Mouse (Mus musculus): ENCODE measurements around the gene Abca7.

Gene Abca7

DNA sequence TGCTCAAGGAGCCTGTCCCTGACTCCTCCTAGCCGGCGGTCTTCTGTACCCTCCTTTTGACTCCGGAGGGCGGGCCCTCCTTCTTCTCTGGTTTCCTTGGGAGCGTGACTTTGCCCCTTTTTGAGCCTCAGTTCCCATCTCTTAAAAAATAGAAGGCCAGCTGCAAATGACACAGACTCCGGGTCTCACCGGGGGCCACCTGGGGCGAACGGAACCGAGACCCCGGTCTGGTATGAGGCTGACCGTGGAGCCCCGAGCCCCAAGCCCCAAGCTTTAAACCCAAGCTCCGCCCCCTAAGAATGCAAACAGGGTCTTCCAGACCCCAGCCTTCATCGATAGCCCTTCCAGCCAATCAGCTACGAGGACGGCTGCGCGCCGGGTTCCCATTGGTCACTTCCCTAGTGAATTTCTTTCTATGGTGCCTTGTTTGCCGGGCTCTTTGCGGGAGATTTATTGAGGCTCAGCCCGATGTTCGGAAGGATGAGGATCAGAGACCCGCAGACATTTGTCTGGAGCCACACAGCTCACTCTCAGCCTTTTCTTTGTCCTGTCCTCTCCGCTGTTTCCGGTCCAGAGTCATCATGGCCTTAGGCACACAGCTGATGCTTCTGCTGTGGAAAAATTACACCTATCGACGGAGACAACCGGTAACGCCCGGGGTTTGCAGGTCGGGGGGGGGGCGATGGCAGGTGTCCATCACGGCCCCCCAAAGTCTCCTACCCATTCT is 903 bp downstream of the Abca7 start:
- DNase-seq: peak; percentile 84 to 88

DNA sequence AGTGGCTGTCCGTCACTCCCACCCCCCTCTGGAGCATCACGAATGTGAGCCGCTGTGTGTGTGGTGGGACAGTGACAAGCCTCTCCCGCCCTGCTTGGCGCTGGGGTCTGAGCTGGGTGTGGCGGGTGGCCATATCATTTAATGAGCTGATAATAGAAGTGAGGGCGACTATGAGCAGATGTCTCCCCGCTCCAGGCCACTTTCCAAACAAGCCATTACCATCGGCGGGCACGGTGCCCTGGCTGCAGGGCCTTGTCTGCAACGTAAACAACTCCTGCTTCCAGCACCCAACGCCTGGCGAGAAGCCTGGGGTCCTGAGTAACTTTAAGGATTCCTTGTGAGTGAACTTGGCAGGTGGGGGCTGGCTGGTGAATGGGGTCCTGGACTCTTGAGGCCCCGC is 1.5 kb downstream of the Abca7 start:
- peak; percentile 74 to 78 for DNase-seq

DNA sequence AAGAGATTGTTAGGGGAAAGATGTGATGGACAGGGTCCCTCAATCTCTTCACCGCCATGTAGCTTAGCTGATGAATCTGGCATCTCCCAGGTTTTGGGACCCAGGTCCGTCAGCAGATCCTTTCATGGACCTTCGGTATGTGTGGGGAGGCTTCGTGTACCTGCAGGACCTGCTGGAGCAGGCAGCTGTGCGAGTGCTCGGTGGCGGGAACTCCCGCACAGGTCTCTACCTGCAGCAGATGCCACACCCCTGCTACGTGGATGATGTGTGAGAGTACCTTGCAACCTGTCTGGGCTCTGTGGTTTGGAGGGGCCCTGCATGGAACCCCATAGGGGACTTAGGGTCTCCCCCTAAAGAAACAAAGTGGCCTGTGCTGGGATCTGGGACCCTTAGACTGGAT is 5.7 kb downstream of the Abca7 start:
- no peak for DNase-seq

DNA sequence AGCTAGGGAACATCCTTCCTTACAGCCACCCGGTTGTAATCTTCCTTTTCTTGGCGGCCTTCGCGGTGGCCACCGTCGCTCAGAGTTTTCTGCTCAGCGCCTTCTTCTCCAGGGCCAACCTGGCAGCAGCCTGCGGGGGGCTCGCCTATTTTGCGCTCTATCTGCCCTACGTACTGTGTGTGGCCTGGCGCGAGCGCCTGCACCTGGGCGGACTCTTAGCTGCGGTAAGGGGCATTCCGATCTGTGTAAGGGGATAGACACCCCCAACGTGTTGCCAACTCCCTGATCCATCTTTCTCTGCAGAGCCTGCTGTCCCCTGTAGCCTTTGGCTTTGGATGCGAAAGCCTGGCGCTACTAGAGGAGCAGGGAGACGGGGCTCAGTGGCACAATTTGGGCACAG is 6.5 kb downstream of the Abca7 start:
- DNase-seq: no peak

DNA sequence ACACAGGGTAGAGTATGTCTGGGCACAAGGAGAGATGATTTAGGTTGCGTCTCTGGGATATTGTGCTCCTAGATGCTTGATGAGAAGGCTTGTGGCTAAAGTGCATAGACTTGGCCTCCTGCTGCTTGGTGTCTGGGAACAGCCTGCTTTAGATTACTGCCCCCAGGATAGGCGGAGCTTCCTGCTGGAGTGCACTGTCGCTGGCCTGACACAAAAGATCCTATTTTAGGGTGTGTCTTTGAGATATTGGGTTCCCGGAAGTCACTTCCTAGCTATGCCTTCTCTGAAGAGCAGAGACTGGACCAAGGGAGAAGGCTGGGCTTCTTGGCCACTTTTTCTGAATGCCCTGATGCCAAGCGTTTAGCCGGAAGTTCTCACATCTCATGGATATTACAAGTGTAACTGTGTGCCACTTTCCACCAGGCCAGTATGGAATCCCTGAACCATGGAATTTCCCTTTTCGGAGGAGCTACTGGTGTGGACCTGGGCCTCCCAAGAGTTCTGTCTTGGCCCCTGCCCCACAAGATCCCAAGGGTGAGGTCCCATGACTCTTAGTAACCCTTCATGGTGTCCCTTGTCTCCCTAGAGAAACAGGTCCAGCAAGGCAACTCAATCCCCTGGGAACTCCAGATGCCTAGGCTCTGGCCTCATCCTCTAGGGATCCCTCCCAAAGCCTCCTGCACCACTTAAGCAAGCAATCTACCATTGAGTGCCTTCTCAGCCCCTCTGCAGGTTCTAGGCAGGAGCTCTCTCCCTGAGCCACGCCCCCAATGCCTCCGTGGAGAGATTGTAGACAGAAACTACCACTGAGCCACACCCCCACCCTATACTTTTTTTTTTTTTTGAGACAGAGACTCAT is 7.3 kb downstream of the Abca7 start:
- no peak for DNase-seq

DNA sequence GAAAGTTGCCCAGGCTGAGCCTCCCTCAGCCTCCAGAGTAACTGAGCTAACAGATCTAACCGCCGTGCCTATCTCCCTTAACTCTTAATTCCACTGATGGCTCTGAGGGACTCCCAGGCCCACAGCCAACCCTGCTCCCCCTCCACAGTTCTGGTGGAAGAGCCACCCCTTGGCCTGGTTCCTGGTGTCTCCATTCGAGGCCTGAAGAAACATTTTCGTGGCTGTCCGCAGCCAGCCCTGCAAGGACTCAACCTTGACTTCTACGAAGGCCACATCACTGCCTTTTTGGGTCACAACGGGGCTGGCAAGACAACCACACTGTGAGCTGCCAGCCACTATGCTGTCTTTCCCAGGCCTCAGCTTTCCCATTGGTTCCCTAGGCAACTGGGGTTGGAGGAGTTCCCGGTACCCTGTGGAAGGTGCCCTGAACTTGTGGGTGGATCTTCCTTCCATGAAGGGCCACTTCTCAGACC is 8.0 kb downstream of the Abca7 start:
- DNase-seq: no peak

DNA sequence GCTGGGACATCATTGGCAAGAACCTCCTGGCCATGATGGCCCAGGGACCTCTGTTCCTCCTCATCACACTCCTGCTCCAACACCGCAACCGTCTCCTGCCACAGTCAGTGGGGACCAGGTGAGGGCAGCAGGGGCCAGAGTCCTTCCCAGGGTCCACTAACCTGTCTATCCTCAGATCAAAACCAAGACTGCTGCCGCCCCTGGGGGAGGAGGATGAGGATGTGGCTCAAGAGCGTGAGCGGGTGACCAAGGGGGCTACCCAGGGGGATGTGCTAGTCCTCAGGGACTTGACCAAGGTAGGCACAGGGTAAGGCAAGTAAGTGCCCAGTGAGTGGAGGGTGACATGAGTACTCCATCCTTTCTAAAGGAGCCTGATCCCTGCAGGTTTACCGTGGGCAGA is 15.4 kb downstream of the Abca7 start:
- no peak for DNase-seq

DNA sequence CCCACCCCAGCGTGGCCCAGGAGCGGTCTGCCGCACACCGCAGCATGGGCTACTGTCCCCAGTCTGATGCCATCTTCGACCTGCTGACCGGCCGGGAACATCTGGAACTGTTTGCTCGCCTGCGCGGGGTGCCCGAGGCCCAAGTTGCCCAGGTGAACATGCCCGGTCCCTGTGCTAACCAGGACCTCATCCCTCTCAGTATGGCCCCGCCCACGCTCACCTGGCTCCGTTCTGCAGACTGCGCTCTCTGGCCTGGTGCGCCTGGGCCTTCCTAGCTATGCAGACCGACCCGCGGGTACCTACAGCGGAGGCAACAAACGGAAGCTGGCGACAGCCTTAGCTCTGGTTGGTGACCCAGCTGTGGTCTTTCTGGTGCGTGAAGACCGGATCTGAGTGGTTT is 17.3 kb downstream of the Abca7 start:
- DNase-seq: no peak

DNA sequence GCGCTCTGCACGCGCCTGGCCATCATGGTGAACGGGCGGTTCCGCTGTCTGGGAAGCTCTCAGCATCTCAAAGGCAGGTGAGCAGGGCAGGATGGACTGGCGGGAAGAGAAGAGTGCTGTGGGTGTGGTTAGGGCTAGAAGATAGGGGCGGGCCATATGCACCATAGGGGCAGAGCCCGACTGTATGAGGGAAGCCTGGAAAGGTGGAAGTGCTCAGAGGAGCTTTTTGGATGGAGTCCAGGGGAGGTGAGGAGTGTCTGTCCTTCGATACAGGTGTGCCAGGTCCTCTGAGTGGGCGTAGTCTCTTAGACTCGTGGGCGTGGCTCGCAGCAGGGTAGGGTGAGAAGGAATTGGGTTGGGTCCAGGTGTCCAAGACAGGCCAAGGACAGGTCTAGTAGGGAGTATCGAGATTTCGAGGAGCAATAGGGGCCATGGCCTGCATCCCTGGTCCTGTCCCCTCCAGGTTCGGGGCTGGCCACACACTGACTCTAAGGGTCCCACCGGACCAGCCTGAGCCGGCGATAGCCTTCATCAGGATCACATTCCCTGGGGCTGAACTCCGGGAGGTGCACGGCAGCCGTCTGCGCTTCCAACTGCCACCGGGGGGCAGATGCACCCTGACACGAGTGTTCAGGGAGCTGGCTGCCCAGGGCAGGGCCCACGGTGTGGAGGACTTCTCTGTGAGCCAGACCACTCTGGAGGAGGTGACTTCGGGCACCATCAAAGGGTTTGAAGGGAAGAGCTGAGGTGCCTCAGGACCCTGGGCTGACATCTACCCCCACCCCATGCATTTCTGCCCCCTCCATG is 18.4 kb downstream of the Abca7 start:
- no peak for DNase-seq

DNA sequence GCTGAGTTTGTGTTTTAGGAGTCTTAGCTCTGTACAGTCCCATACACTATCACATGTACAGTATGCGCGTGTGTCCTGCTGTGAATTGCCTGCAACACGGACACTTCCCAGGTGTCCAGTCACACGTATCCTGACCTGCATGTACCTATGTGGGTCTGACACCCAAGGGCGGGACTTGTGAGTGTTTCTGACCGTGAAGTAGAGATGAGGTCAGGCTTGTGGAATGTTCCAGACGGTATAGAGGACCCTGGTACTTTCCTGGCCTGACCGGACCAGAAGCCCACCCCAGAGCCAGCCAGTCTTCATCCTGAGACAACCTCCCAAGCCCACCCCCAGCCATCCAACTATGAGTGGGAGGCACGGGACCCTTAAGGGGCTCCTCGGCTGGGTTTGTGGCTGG is 19.3 kb downstream of the Abca7 start:
- DNase-seq: no peak

DNA sequence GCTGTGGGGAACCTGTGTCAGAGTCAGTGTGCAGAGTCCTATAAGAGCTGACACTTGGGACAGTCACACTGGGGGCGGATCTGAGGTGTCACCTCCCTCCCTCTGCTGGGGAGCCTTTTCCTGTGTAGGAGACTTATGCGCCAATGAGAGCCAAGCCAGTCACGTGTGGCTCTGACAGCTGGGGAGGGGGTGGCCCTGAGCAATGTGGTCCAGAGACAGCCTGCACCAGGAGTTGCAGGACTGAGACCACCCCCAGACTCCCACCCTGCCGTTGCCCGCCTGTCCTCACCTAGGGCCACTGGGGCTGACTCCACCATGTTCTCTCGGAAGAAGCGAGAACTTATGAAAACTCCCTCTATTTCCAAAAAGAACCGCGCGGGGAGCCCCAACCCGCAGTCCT is 20.2 kb downstream of the Abca7 start, which contains the start of gene Arhgap45:
TSS of gene Arhgap45 (plus strand) at position 143 of the 400 bp plus-strand sequence.
- no peak for DNase-seq

DNA sequence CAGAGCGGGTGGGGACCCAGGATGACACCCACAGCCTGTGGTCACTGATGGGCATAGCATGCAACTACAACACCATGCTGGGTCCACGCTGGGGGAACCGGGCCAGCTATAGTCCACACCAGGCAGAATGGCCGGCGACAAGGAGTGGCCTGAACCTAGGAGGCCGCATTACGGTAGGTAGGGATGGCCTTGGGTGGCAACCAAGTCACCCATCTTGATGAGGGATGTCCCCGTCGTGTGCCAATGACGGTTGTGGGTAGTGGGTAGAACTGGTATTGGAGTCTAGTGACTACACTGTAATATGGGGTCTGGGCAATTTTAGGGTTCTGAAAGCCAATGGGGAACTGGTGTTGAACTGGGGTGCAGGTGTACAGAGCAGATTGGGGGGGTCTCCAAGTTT is 20.6 kb downstream of the Abca7 start:
- DNase-seq: no peak

DNA sequence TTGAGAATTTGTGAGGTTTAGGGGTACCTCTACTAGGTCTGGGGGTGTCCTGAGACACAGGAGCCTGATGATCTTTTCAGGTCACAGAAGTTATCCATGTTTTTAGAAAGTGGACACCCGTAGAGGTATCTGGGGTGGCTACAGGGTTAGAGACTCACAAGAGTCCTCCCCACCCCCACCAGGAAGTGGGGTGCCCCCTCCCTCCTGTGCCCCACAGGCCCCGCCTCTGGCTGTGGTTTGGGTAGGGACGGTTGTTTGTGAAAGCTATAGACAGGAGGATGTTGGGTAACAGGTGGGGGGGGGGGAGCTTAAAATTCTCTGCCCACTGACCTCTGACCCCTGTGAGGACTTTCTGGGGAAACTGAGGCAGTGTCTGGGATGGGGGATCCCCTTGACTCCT is 21.1 kb downstream of the Abca7 start:
- no peak for DNase-seq

DNA sequence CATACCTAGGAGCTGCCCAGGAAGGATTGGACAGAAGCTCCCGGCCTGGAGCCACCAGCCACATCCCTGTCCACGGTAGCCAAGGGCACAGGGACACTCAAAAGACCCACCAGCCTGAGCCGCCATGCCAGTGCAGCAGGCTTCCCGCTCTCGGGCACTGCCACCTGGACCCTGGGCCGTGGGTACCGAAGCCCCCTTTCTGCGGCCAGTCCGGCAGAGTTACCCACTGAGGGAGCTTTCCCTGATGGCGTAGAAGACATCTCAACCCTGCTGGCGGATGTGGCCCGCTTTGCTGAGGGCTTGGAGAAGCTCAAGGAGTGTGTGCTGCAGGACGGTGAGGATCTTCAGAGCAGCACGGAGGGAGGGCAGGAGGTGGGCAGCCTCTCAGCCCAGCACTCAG is 21.5 kb downstream of the Abca7 start:
- DNase-seq: no peak

DNA sequence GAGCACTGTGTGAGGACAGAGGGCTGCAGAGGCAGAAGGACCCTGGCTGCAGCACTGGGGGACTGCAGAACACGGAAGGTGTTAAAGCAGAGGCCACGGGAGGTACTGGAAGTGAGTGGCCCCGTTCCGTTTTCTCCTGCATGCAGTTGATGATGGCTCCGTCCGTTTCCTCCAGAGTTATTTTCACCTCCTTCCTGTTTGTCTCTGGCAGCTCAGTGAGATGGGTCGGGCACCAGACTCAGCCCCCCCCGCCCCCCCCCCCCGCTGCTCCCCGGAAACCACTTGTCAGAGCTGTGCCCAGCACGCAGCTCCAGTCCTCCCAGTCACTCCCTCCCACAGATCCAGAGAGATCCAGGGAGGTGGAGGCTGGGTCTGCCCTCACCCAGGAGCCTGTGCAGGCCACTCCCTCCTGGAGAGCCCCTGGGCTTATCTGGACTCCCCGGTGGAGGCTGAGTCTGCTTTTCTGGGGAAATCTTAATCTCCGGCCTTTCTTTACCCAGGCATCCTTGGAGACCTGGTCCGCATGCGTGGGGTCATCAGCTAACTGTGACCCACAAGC is 22.5 kb downstream of the Abca7 start:
- DNase-seq: no peak

DNA sequence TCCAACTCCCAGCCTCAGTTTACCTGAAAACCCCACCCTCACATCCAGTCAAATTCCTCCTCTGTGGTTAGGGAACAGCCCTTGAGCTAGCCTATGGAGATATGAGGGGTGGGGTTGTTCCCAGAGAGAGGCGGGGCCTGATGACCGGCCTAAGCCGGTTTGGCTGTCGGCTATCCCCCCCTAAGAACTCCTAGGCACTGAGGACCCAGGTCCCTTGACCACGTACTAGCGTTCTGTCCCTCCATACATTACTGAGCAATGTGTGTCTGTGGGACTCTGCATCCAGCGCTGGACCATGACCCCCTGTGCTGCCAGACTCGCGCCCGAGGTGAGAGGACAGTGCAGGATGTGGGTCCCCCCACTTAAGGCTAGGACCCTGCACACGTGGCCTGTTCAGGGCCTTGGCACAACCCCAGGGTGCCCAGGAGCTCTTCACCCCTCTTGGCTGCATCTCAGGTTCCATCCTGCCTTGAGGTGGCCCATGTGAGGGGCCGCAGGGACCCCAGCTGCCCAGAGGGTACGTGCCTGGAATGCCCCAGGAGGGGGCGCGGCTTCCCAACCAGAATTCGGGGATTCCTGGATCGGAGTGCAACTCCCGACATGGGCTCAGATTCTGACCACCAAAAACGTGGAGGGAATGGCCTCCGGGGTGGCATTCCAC is 23.3 kb downstream of the Abca7 start:
- no peak for DNase-seq

DNA sequence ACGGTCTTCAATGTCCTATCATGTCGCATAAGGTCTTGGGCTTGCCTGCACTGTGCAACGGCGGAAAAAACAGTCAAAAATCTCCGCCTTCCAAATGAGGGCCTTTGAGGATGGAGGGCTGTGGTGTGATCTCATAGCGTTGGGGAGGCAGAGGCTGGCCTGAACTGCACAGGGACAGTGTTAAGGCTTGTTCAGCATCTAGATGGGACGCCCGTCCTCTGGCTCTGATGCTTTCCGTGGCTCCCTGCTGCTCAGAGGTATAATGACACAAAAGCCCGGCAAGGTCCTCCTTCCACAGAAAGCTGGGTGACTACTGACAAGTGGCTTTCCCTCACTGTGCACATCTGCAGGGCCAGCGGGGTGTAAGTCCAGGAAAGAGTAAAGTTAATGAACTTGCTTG is 23.9 kb downstream of the Abca7 start:
- no peak for DNase-seq

DNA sequence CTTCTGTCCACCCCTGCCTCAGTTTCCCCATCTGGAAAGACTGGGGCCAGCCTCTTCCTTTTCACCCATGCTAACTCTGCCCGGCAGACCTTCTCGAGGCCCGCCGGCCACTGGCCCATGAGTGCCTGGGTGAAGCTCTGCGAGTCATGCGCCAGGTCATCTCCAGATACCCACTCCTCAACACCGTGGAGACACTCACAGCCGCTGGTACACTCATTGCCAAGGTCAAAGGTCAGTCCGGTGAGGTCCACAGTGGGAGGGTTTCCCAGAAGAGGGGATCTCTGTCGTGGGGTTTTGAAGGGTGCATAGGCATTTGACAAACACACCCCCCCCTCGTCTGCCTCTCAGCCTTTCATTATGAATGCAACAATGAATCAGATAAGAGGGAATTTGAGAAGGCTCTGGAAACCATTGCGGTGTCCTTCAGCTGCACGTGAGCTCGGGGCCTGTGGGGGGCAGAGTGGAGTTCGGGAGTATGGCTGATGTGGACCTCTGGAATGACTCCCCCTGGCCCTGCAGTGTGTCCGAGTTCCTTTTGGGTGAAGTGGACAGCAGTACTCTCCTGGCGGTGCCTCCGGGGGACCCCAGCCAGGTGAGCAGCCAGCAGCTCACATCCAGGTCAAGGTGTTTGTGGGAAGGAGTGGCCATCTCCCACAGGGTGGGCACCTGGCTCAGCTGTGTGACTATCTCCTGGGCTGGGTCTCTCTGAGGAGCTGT is 24.5 kb downstream of the Abca7 start:
- no peak for DNase-seq

DNA sequence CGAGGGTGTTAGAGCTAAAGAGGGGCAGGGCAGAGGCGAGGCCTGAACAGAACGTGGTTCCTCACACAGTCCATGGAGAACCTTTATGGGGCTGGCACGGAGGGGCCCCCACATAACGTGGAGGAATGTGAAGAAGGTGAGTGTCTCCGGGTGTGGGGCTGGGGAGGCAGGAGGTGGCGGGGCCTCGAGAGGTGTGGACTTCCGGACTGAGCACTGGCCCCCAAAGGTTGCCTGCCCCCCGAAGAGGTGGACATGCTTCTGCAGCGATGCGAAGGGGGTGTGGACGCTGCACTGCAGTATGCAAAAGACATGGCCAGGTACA is 25.0 kb downstream of the Abca7 start:
- no peak for DNase-seq

DNA sequence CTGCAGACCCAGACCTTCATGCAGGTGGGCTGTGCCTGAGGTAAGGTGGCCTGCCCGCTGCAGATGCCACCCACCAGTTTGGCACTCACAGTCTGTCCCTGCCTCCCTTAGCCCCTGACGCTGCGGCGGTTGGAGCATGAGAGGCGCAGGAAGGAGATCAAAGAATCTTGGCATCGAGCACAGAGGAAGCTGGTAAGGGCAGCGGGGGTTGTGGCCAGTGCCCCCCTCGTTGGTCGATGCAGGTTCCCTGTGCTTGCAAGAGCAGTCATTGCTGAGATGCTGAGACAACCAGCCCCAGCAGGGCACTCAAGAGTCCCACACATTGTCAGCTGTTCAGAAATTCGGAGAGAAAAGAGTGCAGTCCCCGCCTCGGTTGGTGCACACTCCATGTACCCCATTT is 25.9 kb downstream of the Abca7 start:
- DNase-seq: no peak

DNA sequence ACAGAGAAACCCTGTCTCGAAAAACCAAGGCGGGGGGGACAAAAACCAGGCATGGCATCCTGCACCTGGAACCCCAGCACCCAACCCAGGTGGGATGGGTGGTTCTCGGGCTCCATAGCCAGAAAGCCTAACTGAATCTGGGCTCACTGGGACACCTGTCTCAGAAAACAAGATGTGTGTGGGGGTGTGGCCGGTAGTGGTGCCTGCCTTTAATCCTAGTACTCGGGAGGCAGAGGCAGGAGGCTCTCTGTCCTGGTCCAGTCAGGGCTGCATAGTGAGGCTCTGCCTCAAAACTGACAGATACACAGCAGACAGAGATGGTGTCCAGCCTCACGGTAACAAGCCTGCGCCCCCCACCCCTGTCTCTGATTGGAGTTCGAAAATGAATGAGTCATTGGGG is 26.5 kb downstream of the Abca7 start:
- no peak for DNase-seq

DNA sequence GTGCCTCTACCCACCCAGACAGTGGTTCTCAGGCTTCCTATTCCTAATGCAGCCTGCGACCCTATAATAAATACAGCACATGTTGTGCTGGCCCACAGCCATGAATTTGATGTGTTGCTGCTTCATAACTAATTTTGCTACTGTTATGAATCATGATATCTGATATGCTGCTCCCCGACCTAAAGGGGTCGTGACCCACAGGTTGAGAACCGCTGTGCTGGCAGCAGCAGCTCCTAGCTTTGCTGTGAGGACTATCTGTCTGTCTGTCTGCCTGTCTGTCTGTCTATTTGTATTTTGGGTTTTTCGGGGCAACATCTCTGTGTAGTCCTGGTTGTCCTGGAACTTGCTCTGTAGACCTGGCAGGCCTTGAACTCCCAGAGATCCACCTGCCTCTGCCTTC is 27.5 kb downstream of the Abca7 start:
- DNase-seq: no peak
